Mouse (Mus musculus): ENCODE data around the gene Ebf1.

Ebf1 gene

GRCm38 (mm10) chr11:44661875-44662274 lies 44.8 kb downstream of the Ebf1 start:
- DNase-seq (ENCODE audit: inconsistent ontology term): no peak

- no peak for DNase-seq (ENCODE audit: inconsistent ontology term)
Measured at GRCm38 (mm10) chr11:44663609-44664141, 46.6 kb downstream of the Ebf1 start.

GRCm38 (mm10) chr11:44665156-44665682 lies 48.1 kb downstream of the Ebf1 start:
- DNase-seq (ENCODE audit: inconsistent ontology term): peak; percentile 25

GRCm38 (mm10) chr11:44665741-44666531 lies 48.8 kb downstream of the Ebf1 start:
- no peak for DNase-seq (ENCODE audit: inconsistent ontology term)

- DNase-seq (ENCODE audit: inconsistent ontology term): no peak
Measured at GRCm38 (mm10) chr11:44666741-44667140, 49.6 kb downstream of the Ebf1 start.

GRCm38 (mm10) chr11:44681306-44681705 lies 64.2 kb downstream of the Ebf1 start:
- no peak for DNase-seq (ENCODE audit: inconsistent ontology term)

GRCm38 (mm10) chr11:44681995-44682394 lies 64.9 kb downstream of the Ebf1 start:
- DNase-seq (ENCODE audit: inconsistent ontology term): no peak

GRCm38 (mm10) chr11:44682703-44683539 lies 65.8 kb downstream of the Ebf1 start:
- no peak for DNase-seq (ENCODE audit: inconsistent ontology term)

- no peak for DNase-seq (ENCODE audit: inconsistent ontology term)
Measured at GRCm38 (mm10) chr11:44684486-44685076, 67.5 kb downstream of the Ebf1 start.

- no peak for DNase-seq (ENCODE audit: inconsistent ontology term)
Measured at GRCm38 (mm10) chr11:44685129-44685528, 68.0 kb downstream of the Ebf1 start.

- peak; percentile 29 for DNase-seq (ENCODE audit: inconsistent ontology term)
Measured at GRCm38 (mm10) chr11:44685911-44686361, 68.8 kb downstream of the Ebf1 start.

GRCm38 (mm10) chr11:44686378-44686777 lies 69.3 kb downstream of the Ebf1 start:
- DNase-seq (ENCODE audit: inconsistent ontology term): no peak

- DNase-seq (ENCODE audit: inconsistent ontology term): no peak
Measured at GRCm38 (mm10) chr11:44688542-44688941, 71.4 kb downstream of the Ebf1 start.

- DNase-seq (ENCODE audit: inconsistent ontology term): no peak
Measured at GRCm38 (mm10) chr11:44689571-44690264, 72.6 kb downstream of the Ebf1 start.

- DNase-seq (ENCODE audit: inconsistent ontology term): no peak
Measured at GRCm38 (mm10) chr11:44690265-44690572, 73.1 kb downstream of the Ebf1 start.

- DNase-seq (ENCODE audit: inconsistent ontology term): no peak
Measured at GRCm38 (mm10) chr11:44695416-44695815, 78.3 kb downstream of the Ebf1 start.

- DNase-seq (ENCODE audit: inconsistent ontology term): peak; percentile 46
Measured at GRCm38 (mm10) chr11:44696539-44697201, 79.6 kb downstream of the Ebf1 start.

- DNase-seq (ENCODE audit: inconsistent ontology term): no peak
Measured at GRCm38 (mm10) chr11:44700181-44700580, 83.1 kb downstream of the Ebf1 start.

GRCm38 (mm10) chr11:44701221-44701810 lies 84.2 kb downstream of the Ebf1 start:
- DNase-seq (ENCODE audit: inconsistent ontology term): no peak

- no peak for DNase-seq (ENCODE audit: inconsistent ontology term)
Measured at GRCm38 (mm10) chr11:44701864-44702263, 84.7 kb downstream of the Ebf1 start.
